Comparison of ENCODE assay signal across 15 mouse cellular contexts in the genomic region with DNA sequence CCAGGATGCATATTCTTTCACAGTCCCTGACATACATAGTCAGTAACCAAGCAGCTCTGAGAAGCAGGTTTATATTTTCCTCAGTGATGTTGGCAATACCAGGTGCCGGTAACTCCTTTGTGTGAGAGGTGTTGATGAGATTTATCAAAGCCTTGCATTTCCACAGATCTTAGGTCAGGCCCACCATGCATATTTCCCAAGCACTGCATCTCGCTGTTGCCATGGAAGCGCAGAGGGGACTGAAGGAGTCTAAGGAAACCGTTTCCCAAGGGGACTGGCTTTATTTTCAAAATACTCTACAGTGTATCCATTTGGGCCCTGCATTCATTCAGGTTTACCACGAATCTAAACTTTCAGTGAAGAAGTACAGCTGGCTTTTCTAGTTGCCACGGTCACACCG. TPM values are rescaled to one million over a fixed set of nuclear protein-coding genes. Genes with fewer than 3 reads are reported as not detected.
DNase-seq lines count a peak whose midpoint lies in the region; ATAC-seq and TF ChIP-seq lines count a peak whose summit lies in the region.
"Had no signal": no experiment of that assay in that cellular context is flagged by ENCODE, and none has a peak within 500 bp of the region (broad histone marks: within the 10 kb centered on the region; RNA-seq: fewer than 3 reads in every experiment).

No protein-coding gene starts in this region.

- H3K9me3 ChIP-seq in forebrain, embryonic 10.5 days, result no peaks in the 10 kb centered on the region
- H3K9me3 ChIP-seq in forebrain, embryonic 11.5 days (ENCODE audit: control insufficient read depth, low read length), result no peaks in the 10 kb centered on the region
- no peaks in the 10 kb centered on the region for H3K9me3 ChIP-seq in forebrain, embryonic 13.5 days (replicated peaks)
- no peaks in the 10 kb centered on the region for H3K9me3 ChIP-seq in hindbrain, postnatal 0 days (ENCODE audit: low read length)
- no peaks in the 10 kb centered on the region for H3K9me3 ChIP-seq in midbrain, embryonic 16.5 days (replicated peaks; ENCODE audit: control insufficient read depth, low read length, poor library complexity, severe bottlenecking)
- H3K9me3 ChIP-seq: limb, embryonic 13.5 days had no signal

- 70% methylated on average over 7 of the region's 7 CpGs for WGBS in forebrain, embryonic 10.5 days
- 58% methylated on average over 7 of the region's 7 CpGs for WGBS in forebrain, embryonic 11.5 days
- WGBS in forebrain, embryonic 13.5 days, result 34% methylated on average over 7 of the region's 7 CpGs
- 33% methylated on average over 7 of the region's 7 CpGs for WGBS in hindbrain, postnatal 0 days
- WGBS in midbrain, embryonic 16.5 days, result 15% methylated on average over 7 of the region's 7 CpGs
- WGBS in cerebellum, adult 2 months, result 53% methylated on average over 7 of the region's 7 CpGs

- H3K9ac ChIP-seq in forebrain, embryonic 11.5 days (ENCODE audit: low read length), result no peak overlapping the region
- H3K9ac ChIP-seq in forebrain, embryonic 13.5 days, result no peak overlapping the region
- H3K9ac ChIP-seq in hindbrain, postnatal 0 days (replicated peaks; ENCODE audit: low read length), result no peak overlapping the region
- 0 out of 2 replicates have a peak overlapping the region, but pooled peaks have one; percentile 34 for H3K9ac ChIP-seq in midbrain, embryonic 16.5 days (ENCODE audit: low read depth, low read length)
- H3K9ac ChIP-seq: limb, embryonic 13.5 days; liver, postnatal 0 days had no signal

- peaks cover 45% of the 10 kb centered on the region for H3K4me1 ChIP-seq in forebrain, embryonic 10.5 days
- peaks cover 12% of the 10 kb centered on the region; the same call in 1 of the 2 replicates for H3K4me1 ChIP-seq in forebrain, embryonic 11.5 days (replicated peaks; ENCODE audit: control insufficient read depth, insufficient read depth, low read length)
- H3K4me1 ChIP-seq in forebrain, embryonic 13.5 days, result peaks cover 25% of the 10 kb centered on the region
- no peaks in the 10 kb centered on the region for H3K4me1 ChIP-seq in hindbrain, postnatal 0 days (ENCODE audit: insufficient read depth, low read length)
- H3K4me1 ChIP-seq in midbrain, embryonic 16.5 days (ENCODE audit: control insufficient read depth, insufficient read depth, low read length), result peaks cover 26% of the 10 kb centered on the region
- no peaks in the 10 kb centered on the region for H3K4me1 ChIP-seq in cerebellum, adult 2 months (ENCODE audit: control insufficient read depth, insufficient read depth, low read length)

- no peak overlapping the region for H3K4me2 ChIP-seq in forebrain, embryonic 11.5 days (ENCODE audit: low read depth, low read length, severe bottlenecking)
- H3K4me2 ChIP-seq in forebrain, embryonic 13.5 days, result no peak overlapping the region
- no peak overlapping the region for H3K4me2 ChIP-seq in hindbrain, postnatal 0 days (ENCODE audit: low read depth, low read length)
- H3K4me2 ChIP-seq in midbrain, embryonic 16.5 days (ENCODE audit: low read length), result no peak overlapping the region; the same call in 1 of the 2 replicates

- no peak; the same call in 1 of the 2 replicates for ATAC-seq in forebrain, embryonic 11.5 days (replicated peaks; ENCODE audit: low FRiP score)
- no peak for ATAC-seq in forebrain, embryonic 13.5 days
- no peak for ATAC-seq in hindbrain, postnatal 0 days
- ATAC-seq in midbrain, embryonic 16.5 days, result peak; percentile 72
- ATAC-seq: liver, postnatal 0 days had no signal

- no peaks in the 10 kb centered on the region for H3K36me3 ChIP-seq in forebrain, embryonic 10.5 days (replicated peaks)
- no peaks in the 10 kb centered on the region for H3K36me3 ChIP-seq in forebrain, embryonic 11.5 days (ENCODE audit: control insufficient read depth, insufficient read depth, low read length)
- H3K36me3 ChIP-seq in forebrain, embryonic 13.5 days (ENCODE audit: poor library complexity, severe bottlenecking), result no peaks in the 10 kb centered on the region
- H3K36me3 ChIP-seq in hindbrain, postnatal 0 days (ENCODE audit: insufficient read depth, low read length), result peaks cover 5% of the 10 kb centered on the region
- peaks cover 7% of the 10 kb centered on the region; the same call in 1 of the 2 replicates for H3K36me3 ChIP-seq in midbrain, embryonic 16.5 days (ENCODE audit: control insufficient read depth, insufficient read depth, low read length)

- DNase-seq in forebrain, embryonic 10.5 days (ENCODE audit: extremely low spot score, low spot score), result no peak
- no peak for DNase-seq in forebrain, embryonic 11.5 days (ENCODE audit: low spot score)
- DNase-seq in hindbrain, postnatal 0 days (ENCODE audit: low spot score), result peak; percentile 68
- no peak for DNase-seq in cerebellum, adult 2 months
- DNase-seq in left cerebral cortex, adult 18-20 months (ENCODE audit: low spot score in 2 of 2), result no peak
- no peak for DNase-seq in liver
- DNase-seq: adrenal gland, adult 8-10 months; cerebellum, postnatal 14 days; heart, adult 18-20 months; liver, postnatal 0 days; lung, postnatal 36 days had no signal

- TF ChIP-seq POLR2A in cerebellum, adult 2 months (IDR thresholded peaks at IDR 0.05; ENCODE audit: borderline replicate concordance, insufficient read depth, low read length), result no peak

- no peak for TF ChIP-seq CTCF in hindbrain, postnatal 0 days (IDR thresholded peaks at IDR 0.05; ENCODE audit: low read depth)
- no peak for TF ChIP-seq CTCF in cerebellum, adult 2 months (IDR thresholded peaks at IDR 0.05; ENCODE audit: borderline replicate concordance, insufficient read depth, low read depth, low read length)

- H3K27me3 ChIP-seq in forebrain, embryonic 10.5 days (ENCODE audit: poor library complexity, severe bottlenecking), result no peaks in the 10 kb centered on the region
- no peaks in the 10 kb centered on the region for H3K27me3 ChIP-seq in forebrain, embryonic 11.5 days (ENCODE audit: control insufficient read depth, insufficient read depth, low read length)
- H3K27me3 ChIP-seq in forebrain, embryonic 13.5 days, result no peaks in the 10 kb centered on the region
- no peaks in the 10 kb centered on the region for H3K27me3 ChIP-seq in hindbrain, postnatal 0 days (ENCODE audit: insufficient read depth, low read length)
- no peaks in the 10 kb centered on the region for H3K27me3 ChIP-seq in midbrain, embryonic 16.5 days (ENCODE audit: control insufficient read depth, insufficient read depth, low read depth, low read length)
- H3K27me3 ChIP-seq in cerebellum, adult 2 months (ENCODE audit: control insufficient read depth, insufficient read depth, low read length), result no peaks in the 10 kb centered on the region

- H3K27ac ChIP-seq in forebrain, embryonic 10.5 days, result peak overlapping the region; percentile 80; the same call in 1 of the 2 replicates
- no peak overlapping the region; the same call in 1 of the 2 replicates for H3K27ac ChIP-seq in forebrain, embryonic 11.5 days (ENCODE audit: low read depth, low read length)
- peak overlapping the region; percentile 37; the same call in 1 of the 2 replicates for H3K27ac ChIP-seq in forebrain, embryonic 13.5 days
- H3K27ac ChIP-seq in hindbrain, postnatal 0 days, result no peak overlapping the region
- H3K27ac ChIP-seq in midbrain, embryonic 16.5 days (ENCODE audit: low read length), result peak overlapping the region; percentile 63
- H3K27ac ChIP-seq in cerebellum, adult 2 months (ENCODE audit: insufficient read depth, low read length), result no peak overlapping the region
- H3K27ac ChIP-seq: limb, embryonic 13.5 days had no signal

- H3K4me3 ChIP-seq in forebrain, embryonic 10.5 days, result no peak overlapping the region
- no peak overlapping the region for H3K4me3 ChIP-seq in forebrain, embryonic 11.5 days (ENCODE audit: low read depth, low read length)
- no peak overlapping the region for H3K4me3 ChIP-seq in forebrain, embryonic 13.5 days
- H3K4me3 ChIP-seq in hindbrain, postnatal 0 days (ENCODE audit: low read length), result no peak overlapping the region
- no peak overlapping the region for H3K4me3 ChIP-seq in midbrain, embryonic 16.5 days (ENCODE audit: low read depth, low read length)
- H3K4me3 ChIP-seq in cerebellum, adult 2 months (replicated peaks; ENCODE audit: insufficient read depth, low read depth, low read length), result no peak overlapping the region
- H3K4me3 ChIP-seq: limb, embryonic 13.5 days had no signal

RNA-seq across cellular contexts. Expression of gene Slc15a1, which starts 59.6 kb away (rescaled TPM):
- not detected in 2 replicates for polyA plus RNA-seq in forebrain, embryonic 10.5 days (2016; fragmentation: Nextera tagmentation; extraction: Ambion mirVana)
- not detected in 2 replicates for polyA plus RNA-seq in forebrain, embryonic 11.5 days (2014; fragmentation: Nextera tagmentation; extraction: Ambion mirVana)
- polyA plus RNA-seq in forebrain, embryonic 13.5 days (2015; fragmentation: Nextera tagmentation; extraction: Ambion mirVana), result 0.14 TPM in 1 of 2 replicates, not detected in the other
- not detected in 2 replicates for total RNA-seq in hindbrain, postnatal 0 days (2014; rRNA removed)
- 0.08 TPM in 2 replicates for polyA plus RNA-seq in hindbrain, postnatal 0 days (2015; fragmentation: Nextera tagmentation; extraction: Ambion mirVana)
- 0.12 TPM in 1 of 2 replicates, not detected in the other for polyA plus RNA-seq in midbrain, embryonic 16.5 days (2015; fragmentation: Nextera tagmentation; extraction: Ambion mirVana)
- 0.03 TPM in 1 of 2 replicates, not detected in the other for polyA plus RNA-seq in cerebellum, adult 2 months (2012; rRNA removed)
- total RNA-seq in left cerebral cortex, adult 18-20 months (2021), result not detected
- total RNA-seq: heart, adult 18-20 months; monocyte, adult 5-6 weeks had no signal
- polyA plus RNA-seq: limb, embryonic 13.5 days; liver, postnatal 0 days had no signal

Comparison
In these comparisons a context has a peak if more than half of its experiments do, and no peak if none do; other contexts are left out.
1. H3K27ac ChIP-seq: peak in forebrain, embryonic 10.5 days (single experiment), forebrain, embryonic 13.5 days (single experiment) and midbrain, embryonic 16.5 days (single experiment); none in forebrain, embryonic 11.5 days (single experiment), hindbrain, postnatal 0 days (single experiment) and cerebellum, adult 2 months (single experiment).